Mouse (Mus musculus) stomach, postnatal 0 days (tissue): ENCODE results near the gene P2ry6. TPM values are rescaled to one million over a fixed set of nuclear protein-coding genes. Genes with fewer than 3 reads are reported as not detected.

Experiments used
- ATAC-seq: fragments of 200-750 bp; cut with Nextera tagmentation; 2 replicates; pipeline ENCODE4 v1.8.0; 2017; ENCODE audit not compliant: low FRiP score, low TSS enrichment
- DNase-seq: peaks from one replicate; pipeline ENCODE4 v3.0.0-alpha.2; 2016; ENCODE audit warnings: low spot score
- H3K27ac ChIP-seq: fragments of 300-500 bp; sonication (generic); replicated peaks from 2 replicates; pipeline ENCODE4 v1.5.1; 2014; ENCODE audit warnings: mild to moderate bottlenecking, control low read depth
- H3K27me3 ChIP-seq: fragments of 300-500 bp; sonication (generic); 2 replicates; pipeline ENCODE4 v1.6.1; 2014; ENCODE audit warnings: low read length; ENCODE audit not compliant: control insufficient read depth, insufficient read depth
- H3K36me3 ChIP-seq: fragments of 300-500 bp; sonication (generic); 2 replicates; pipeline ENCODE4 v1.6.1; 2014; ENCODE audit warnings: low read length, mixed read lengths; ENCODE audit not compliant: control insufficient read depth, insufficient read depth
- H3K4me1 ChIP-seq: fragments of 300-500 bp; sonication (generic); replicated peaks from 2 replicates; pipeline ENCODE4 v1.6.1; 2014; ENCODE audit warnings: antibody characterized with exemption; ENCODE audit not compliant: control insufficient read depth, insufficient read depth
- H3K4me2 ChIP-seq: fragments of 300-500 bp; sonication (generic); replicated peaks from 2 replicates; pipeline ENCODE4 v1.6.1; 2014; ENCODE audit warnings: low read depth, mild to moderate bottlenecking, control low read depth, moderate library complexity
- H3K4me3 ChIP-seq: fragments of 300-500 bp; sonication (generic); 2 replicates; pipeline ENCODE4 v1.5.1; 2014; ENCODE audit warnings: low read depth, low read length, control low read depth
- H3K9ac ChIP-seq: fragments of 300-500 bp; sonication (generic); 2 replicates; pipeline ENCODE4 v1.6.1; 2014; ENCODE audit warnings: mild to moderate bottlenecking, low read length, control low read depth, mixed read lengths
- H3K9me3 ChIP-seq: fragments of 300-500 bp; sonication (generic); 2 replicates; pipeline ENCODE4 v1.6.1; 2016; ENCODE audit warnings: low read length; ENCODE audit not compliant: control insufficient read depth
- CTCF ChIP-seq: IDR thresholded peaks from 2 replicates; pipeline ENCODE4 v1.5.1; 2016; ENCODE audit warnings: antibody characterized with exemption, low read depth, mild to moderate bottlenecking, moderate library complexity
- EP300 ChIP-seq: optimal IDR thresholded peaks from 2 replicates; pipeline ENCODE3; 2016; ENCODE audit warnings: antibody characterized with exemption
- WGBS: fragments of 180-500 bp; shearing (Covaris S2); extraction: QIAGEN DNeasy Blood & Tissue Kit; methylation state at CpG from one replicate; pipeline ENCODE4 v1.1.7; 2014; 5-methylcytosine and 5-hydroxymethylcytosine counted together
- polyA plus RNA-seq: library from polyadenylated mRNA; unstranded; fragments of >200 nt; fragmentation: Nextera tagmentation; extraction: Ambion mirVana; gene quantifications from 2 replicates; pipeline ENCODE4 v1.2.1, GENCODE M21; 2015

Gene P2ry6
- polyA plus RNA-seq, 1 experiment from 2014 or later = 6.1 TPM

GRCm38 (mm10) chr7:100937481-100937880 is 37.0 kb downstream of the P2ry6 start:
- H3K9me3 ChIP-seq = no peaks in the 10 kb centered on the region
- no peak overlapping the region for H3K9ac ChIP-seq
- no peak overlapping the region for H3K4me2 ChIP-seq
- ATAC-seq (no peak), DNase-seq (no peak)
- TF ChIP-seq EP300 (no peak), CTCF (no peak)
- H3K4me3 ChIP-seq = no peak overlapping the region
- no peak overlapping the region for H3K27ac ChIP-seq
- no peaks in the 10 kb centered on the region for H3K36me3 ChIP-seq
- WGBS = 64% methylated on average over 3 of the region's 3 CpGs
- no peaks in the 10 kb centered on the region for H3K4me1 ChIP-seq
- H3K27me3 ChIP-seq = no peaks in the 10 kb centered on the region

- H3K4me2 ChIP-seq = no peak overlapping the region
- DNase-seq = no peak
Observed at GRCm38 (mm10) chr7:100933520-100933919, 40.9 kb downstream of the P2ry6 start.

GRCm38 (mm10) chr7:100932481-100933007 is 41.9 kb downstream of the P2ry6 start:
- DNase-seq = peak; percentile 84
- TF ChIP-seq CTCF (peak; percentile 91), EP300 (no peak)
- H3K27me3 ChIP-seq = no peaks in the 10 kb centered on the region
- ATAC-seq = peak; percentile 79
- WGBS = under 1% methylated on average over 26 of the region's 27 CpGs
- H3K4me3 ChIP-seq = peak overlapping the region; percentile 70
- no peaks in the 10 kb centered on the region for H3K9me3 ChIP-seq
- H3K27ac ChIP-seq = peak overlapping the region; percentile 97
- peak overlapping the region; percentile 90 for H3K9ac ChIP-seq
- H3K4me1 ChIP-seq = peaks cover 3% of the 10 kb centered on the region; the same call in 1 of the 2 replicates
- H3K4me2 ChIP-seq = peak overlapping the region; percentile 83
- H3K36me3 ChIP-seq = no peaks in the 10 kb centered on the region; the same call in 1 of the 2 replicates

More at GRCm38 (mm10) chr7:100933520-100933919, 40.9 kb downstream of the P2ry6 start:
- ATAC-seq = no peak
- no peak for TF ChIP-seq CTCF
- no peak for TF ChIP-seq EP300
- no peak overlapping the region for H3K4me3 ChIP-seq
- no peak overlapping the region for H3K9ac ChIP-seq
- H3K27me3 ChIP-seq = no peaks in the 10 kb centered on the region
- H3K27ac ChIP-seq = no peak overlapping the region
- no peaks in the 10 kb centered on the region for H3K36me3 ChIP-seq
- H3K4me1 ChIP-seq = 0 out of 2 replicates have a peak, but pooled peaks cover 2% of the 10 kb centered on the region
- no peaks in the 10 kb centered on the region for H3K9me3 ChIP-seq

GRCm38 (mm10) chr7:100931926-100932480 is 42.4 kb downstream of the P2ry6 start, which contains the start of gene Arhgef17:
Gene Arhgef17 (minus strand): TSS chr7:100932107.
- Histone ChIP-seq H3K36me3 (no peaks in the 10 kb centered on the region; the same call in 1 of the 2 replicates), H3K27me3 (no peaks in the 10 kb centered on the region), H3K9ac (peak within 1 kb of the TSS; percentile 90), H3K9me3 (no peaks in the 10 kb centered on the region), H3K4me1 (peaks cover 6% of the 10 kb centered on the region; the same call in 1 of the 2 replicates), H3K27ac (peak within 1 kb of the TSS; percentile 97), H3K4me3 (peak within 1 kb of the TSS; percentile 70), H3K4me2 (peak within 1 kb of the TSS; percentile 83)
- ATAC-seq (peak; percentile 63), DNase-seq (peak; percentile 76)
- under 1% methylated on average over 35 of the region's 35 CpGs for WGBS
- no peak for TF ChIP-seq EP300
- TF ChIP-seq CTCF = no peak

- H3K36me3 ChIP-seq = no peaks in the 10 kb centered on the region; the same call in 1 of the 2 replicates
- no peaks in the 10 kb centered on the region for H3K9me3 ChIP-seq
- WGBS = under 1% methylated on average over 73 of the region's 73 CpGs
- peak; percentile 27; the same call in 1 of the 2 replicates for ATAC-seq
- H3K27ac ChIP-seq = peak overlapping the region; percentile 97
- peak overlapping the region; percentile 90 for H3K9ac ChIP-seq
- H3K4me1 ChIP-seq = peaks cover 8% of the 10 kb centered on the region; the same call in 1 of the 2 replicates
- peak; percentile 31 for DNase-seq
- H3K4me3 ChIP-seq = peak overlapping the region; percentile 70
- TF ChIP-seq CTCF (no peak), EP300 (no peak)
- H3K4me2 ChIP-seq = peak overlapping the region; percentile 83
- no peaks in the 10 kb centered on the region for H3K27me3 ChIP-seq
Observed at GRCm38 (mm10) chr7:100931316-100931925, 43.0 kb downstream of the P2ry6 start.
